Mouse (Mus musculus): Measurements from ENCODE around the gene Prkg2. TPM values are rescaled to one million over a fixed set of nuclear protein-coding genes. Genes with fewer than 3 reads are reported as not detected.

Gene Prkg2
- total and polyA plus RNA-seq, 2 experiments from 2014 or later: 2.5 to 2.9 TPM

DNA sequence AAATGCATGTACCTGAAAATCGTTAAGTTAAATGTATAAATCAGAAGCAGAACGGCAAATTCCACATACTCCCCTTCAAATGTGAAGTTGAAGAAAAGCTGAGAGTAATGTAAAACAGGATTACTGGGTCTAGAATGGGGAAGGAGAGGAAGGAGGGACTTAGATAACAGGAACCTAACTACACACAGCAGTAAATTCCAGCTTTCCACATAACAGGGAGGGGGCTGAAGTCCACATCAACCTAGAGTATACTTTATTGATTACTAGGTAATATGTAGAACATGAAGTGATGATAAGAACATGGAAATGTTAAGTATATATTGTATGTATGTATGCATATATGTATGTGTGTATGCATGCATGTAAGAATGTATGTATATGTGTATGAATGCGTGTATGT, 114.2 kb downstream of the Prkg2 start:
- Histone ChIP-seq H3K27ac (ENCODE audit: low read depth, low read length) (no peak overlapping the region), H3K9me3 (ENCODE audit: low read length) (no peaks in the 10 kb centered on the region), H3K4me1 (ENCODE audit: insufficient read depth, low read length) (no peaks in the 10 kb centered on the region), H3K4me2 (ENCODE audit: low read depth, low read length, poor library complexity, severe bottlenecking) (no peak overlapping the region), H3K27me3 (ENCODE audit: insufficient read depth, low read length) (no peaks in the 10 kb centered on the region), H3K36me3 (ENCODE audit: insufficient read depth, low read length) (no peaks in the 10 kb centered on the region), H3K9ac (replicated peaks; ENCODE audit: low read length, poor library complexity, severe bottlenecking) (no peak overlapping the region), H3K4me3 (ENCODE audit: low read depth, low read length) (no peak overlapping the region)
- 90% methylated on average over 3 of the region's 3 CpGs for WGBS
- no peak for DNase-seq (ENCODE audit: low spot score)
- no peak for ATAC-seq (ENCODE audit: low FRiP score)
- no peak for TF ChIP-seq CTCF (IDR thresholded peaks at IDR 0.05)

DNA sequence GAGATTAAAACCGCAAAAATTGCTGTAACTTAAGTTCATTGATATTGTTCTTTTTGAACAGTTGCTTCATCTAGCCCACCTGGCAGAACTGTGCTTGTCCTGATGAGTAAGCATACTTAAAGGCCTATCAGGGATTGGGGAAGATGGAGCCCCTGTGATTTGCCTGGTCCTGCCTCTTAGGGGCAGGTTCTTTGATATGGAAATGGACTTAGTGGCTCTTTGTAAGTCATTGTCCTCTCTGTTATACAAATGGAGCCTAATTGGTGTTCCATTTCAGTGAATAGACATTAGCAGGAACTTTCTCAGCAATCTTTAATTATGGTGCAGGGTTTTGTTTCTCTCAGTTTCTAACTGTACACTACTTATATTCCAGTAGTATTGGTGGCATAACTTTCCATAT, 115.5 kb downstream of the Prkg2 start:
- 68% methylated on average over 1 of the region's 1 CpGs for WGBS
- Histone ChIP-seq H3K4me1 (ENCODE audit: insufficient read depth, low read length) (no peaks in the 10 kb centered on the region), H3K4me2 (ENCODE audit: low read depth, low read length, poor library complexity, severe bottlenecking) (no peak overlapping the region), H3K27ac (ENCODE audit: low read depth, low read length) (no peak overlapping the region), H3K9ac (replicated peaks; ENCODE audit: low read length, poor library complexity, severe bottlenecking) (no peak overlapping the region), H3K9me3 (ENCODE audit: low read length) (no peaks in the 10 kb centered on the region), H3K4me3 (ENCODE audit: low read depth, low read length) (no peak overlapping the region), H3K36me3 (ENCODE audit: insufficient read depth, low read length) (no peaks in the 10 kb centered on the region), H3K27me3 (ENCODE audit: insufficient read depth, low read length) (no peaks in the 10 kb centered on the region)
- DNase-seq (ENCODE audit: low spot score): no peak
- no peak for ATAC-seq (ENCODE audit: low FRiP score)
- no peak for TF ChIP-seq CTCF (IDR thresholded peaks at IDR 0.05)

DNA sequence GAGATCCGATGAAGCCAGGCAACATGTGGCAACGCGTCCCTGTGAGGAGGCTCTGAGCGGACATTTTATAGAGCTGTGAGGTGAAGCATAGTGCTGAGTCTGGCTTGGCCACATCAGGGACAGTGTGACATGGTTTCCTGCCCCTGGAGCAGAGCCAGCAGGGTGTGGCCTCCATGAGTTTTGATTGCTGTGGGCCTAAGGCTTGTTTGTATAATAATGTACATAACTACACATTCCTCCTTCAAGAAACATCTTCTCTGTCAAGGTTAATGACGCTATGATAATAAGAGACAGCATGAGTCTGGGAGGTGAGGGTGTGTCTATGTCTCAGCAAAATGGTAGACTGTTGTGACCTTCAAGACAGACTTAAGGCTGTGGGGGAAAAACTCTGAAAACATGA, 118.4 kb downstream of the Prkg2 start:
- ATAC-seq (ENCODE audit: low FRiP score) (no peak), DNase-seq (ENCODE audit: low spot score) (no peak)
- Histone ChIP-seq H3K27me3 (ENCODE audit: insufficient read depth, low read length) (no peaks in the 10 kb centered on the region), H3K4me2 (ENCODE audit: low read depth, low read length, poor library complexity, severe bottlenecking) (no peak overlapping the region), H3K27ac (ENCODE audit: low read depth, low read length) (no peak overlapping the region), H3K9me3 (ENCODE audit: low read length) (no peaks in the 10 kb centered on the region), H3K4me3 (ENCODE audit: low read depth, low read length) (no peak overlapping the region), H3K9ac (replicated peaks; ENCODE audit: low read length, poor library complexity, severe bottlenecking) (no peak overlapping the region), H3K4me1 (ENCODE audit: insufficient read depth, low read length) (no peaks in the 10 kb centered on the region), H3K36me3 (ENCODE audit: insufficient read depth, low read length) (no peaks in the 10 kb centered on the region)
- TF ChIP-seq CTCF (IDR thresholded peaks at IDR 0.05): no peak
- WGBS: 96% methylated on average over 5 of the region's 5 CpGs

DNA sequence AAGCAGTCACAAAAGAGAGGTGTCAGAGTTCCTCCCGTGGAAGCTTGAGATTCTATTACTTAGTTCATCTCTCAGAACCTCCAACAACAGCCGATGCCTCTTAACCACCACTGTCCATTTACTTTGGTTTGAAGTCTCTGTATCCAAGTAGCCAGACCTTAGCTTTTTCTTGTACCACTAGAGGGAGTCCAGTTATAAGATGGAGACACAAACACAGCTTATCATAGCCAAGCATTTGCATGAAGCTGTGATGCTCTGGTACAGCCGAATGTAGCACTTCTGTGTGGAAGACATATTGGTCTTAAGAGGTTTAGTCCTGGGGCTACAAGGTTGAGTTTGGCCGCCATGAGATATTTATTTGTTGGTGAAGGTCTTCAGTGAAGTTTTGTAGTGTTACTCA, 134.8 kb downstream of the Prkg2 start:
- H3K4me3 ChIP-seq (ENCODE audit: low read depth, low read length): no peak overlapping the region
- no peak overlapping the region for H3K27ac ChIP-seq (ENCODE audit: low read depth, low read length)
- peak; percentile 84 for TF ChIP-seq CTCF (IDR thresholded peaks at IDR 0.05)
- no peaks in the 10 kb centered on the region for H3K9me3 ChIP-seq (ENCODE audit: low read length)
- DNase-seq (ENCODE audit: low spot score) (peak; percentile 82), ATAC-seq (ENCODE audit: low FRiP score) (no peak)
- H3K4me2 ChIP-seq (ENCODE audit: low read depth, low read length, poor library complexity, severe bottlenecking): no peak overlapping the region
- H3K27me3 ChIP-seq (ENCODE audit: insufficient read depth, low read length): no peaks in the 10 kb centered on the region
- H3K4me1 ChIP-seq (ENCODE audit: insufficient read depth, low read length): no peaks in the 10 kb centered on the region
- WGBS: 60% methylated on average over 4 of the region's 4 CpGs
- no peaks in the 10 kb centered on the region for H3K36me3 ChIP-seq (ENCODE audit: insufficient read depth, low read length)
- no peak overlapping the region for H3K9ac ChIP-seq (replicated peaks; ENCODE audit: low read length, poor library complexity, severe bottlenecking)

DNA sequence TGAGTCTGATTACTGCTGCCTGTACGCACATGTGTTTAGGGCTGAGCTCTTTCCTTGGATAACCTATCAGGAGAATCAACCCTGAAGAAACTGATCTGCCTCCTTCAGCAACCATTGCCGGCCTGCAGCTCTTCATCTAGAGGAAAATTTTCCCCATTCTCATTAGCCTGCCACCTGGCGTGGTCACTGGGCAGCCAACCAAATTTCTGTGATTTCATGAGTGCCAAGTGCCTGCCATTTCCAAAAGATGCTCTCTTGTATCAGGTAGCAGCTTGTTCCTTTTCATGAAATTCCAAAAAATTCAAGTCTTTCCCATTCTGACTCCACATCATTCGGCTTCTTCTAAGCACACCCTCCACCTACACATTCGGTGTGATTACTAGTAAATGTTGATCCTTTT, 136.2 kb downstream of the Prkg2 start:
- H3K4me2 ChIP-seq (ENCODE audit: low read depth, low read length, poor library complexity, severe bottlenecking): no peak overlapping the region
- no peaks in the 10 kb centered on the region for H3K4me1 ChIP-seq (ENCODE audit: insufficient read depth, low read length)
- no peaks in the 10 kb centered on the region for H3K9me3 ChIP-seq (ENCODE audit: low read length)
- WGBS: 85% methylated on average over 5 of the region's 5 CpGs
- no peaks in the 10 kb centered on the region for H3K27me3 ChIP-seq (ENCODE audit: insufficient read depth, low read length)
- no peak overlapping the region for H3K9ac ChIP-seq (replicated peaks; ENCODE audit: low read length, poor library complexity, severe bottlenecking)
- no peaks in the 10 kb centered on the region for H3K36me3 ChIP-seq (ENCODE audit: insufficient read depth, low read length)
- DNase-seq (ENCODE audit: low spot score) (peak; percentile 23), ATAC-seq (ENCODE audit: low FRiP score) (no peak)
- no peak overlapping the region for H3K27ac ChIP-seq (ENCODE audit: low read depth, low read length)
- TF ChIP-seq CTCF (IDR thresholded peaks at IDR 0.05): no peak
- H3K4me3 ChIP-seq (ENCODE audit: low read depth, low read length): no peak overlapping the region

DNA sequence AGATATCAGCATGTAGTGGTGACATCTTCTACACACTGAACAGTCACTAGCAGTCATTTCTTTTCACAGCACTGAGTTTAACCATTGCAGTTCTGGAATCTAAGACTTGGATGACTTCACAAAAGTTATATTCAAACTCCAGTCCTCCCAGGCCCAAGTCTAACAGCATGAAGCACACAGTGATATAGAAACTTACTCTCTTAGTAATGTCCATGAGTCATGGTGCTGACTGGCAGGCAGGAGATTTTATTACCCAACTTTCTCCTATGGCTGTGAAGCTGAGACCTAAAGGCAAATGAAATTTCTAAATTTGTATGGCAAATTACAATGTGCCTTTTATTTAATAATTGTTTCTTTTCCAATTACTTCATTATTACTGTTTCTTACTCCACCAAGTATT, 139.2 kb downstream of the Prkg2 start:
- DNase-seq (ENCODE audit: low spot score): no peak
- H3K4me2 ChIP-seq (ENCODE audit: low read depth, low read length, poor library complexity, severe bottlenecking): no peak overlapping the region
- H3K4me1 ChIP-seq (ENCODE audit: insufficient read depth, low read length): no peaks in the 10 kb centered on the region
- H3K36me3 ChIP-seq (ENCODE audit: insufficient read depth, low read length): no peaks in the 10 kb centered on the region
- ATAC-seq (ENCODE audit: low FRiP score): no peak
- no peaks in the 10 kb centered on the region for H3K27me3 ChIP-seq (ENCODE audit: insufficient read depth, low read length)
- H3K27ac ChIP-seq (ENCODE audit: low read depth, low read length): no peak overlapping the region
- H3K9ac ChIP-seq (replicated peaks; ENCODE audit: low read length, poor library complexity, severe bottlenecking): no peak overlapping the region
- no peak for TF ChIP-seq CTCF (IDR thresholded peaks at IDR 0.05)
- no peaks in the 10 kb centered on the region for H3K9me3 ChIP-seq (ENCODE audit: low read length)
- no peak overlapping the region for H3K4me3 ChIP-seq (ENCODE audit: low read depth, low read length)

GRCm38 (mm10) chr5:98894281-98894680, 142.9 kb downstream of the Prkg2 start:
- H3K9me3 ChIP-seq (ENCODE audit: low read length): no peaks in the 10 kb centered on the region
- H3K36me3 ChIP-seq (ENCODE audit: insufficient read depth, low read length): no peaks in the 10 kb centered on the region
- WGBS: 83% methylated on average over 3 of the region's 3 CpGs
- H3K4me2 ChIP-seq (ENCODE audit: low read depth, low read length, poor library complexity, severe bottlenecking): no peak overlapping the region
- no peak overlapping the region for H3K27ac ChIP-seq (ENCODE audit: low read depth, low read length)
- H3K4me1 ChIP-seq (ENCODE audit: insufficient read depth, low read length): no peaks in the 10 kb centered on the region
- H3K9ac ChIP-seq (replicated peaks; ENCODE audit: low read length, poor library complexity, severe bottlenecking): no peak overlapping the region
- no peaks in the 10 kb centered on the region for H3K27me3 ChIP-seq (ENCODE audit: insufficient read depth, low read length)
- no peak for TF ChIP-seq CTCF (IDR thresholded peaks at IDR 0.05)
- no peak for DNase-seq (ENCODE audit: low spot score)
- no peak overlapping the region for H3K4me3 ChIP-seq (ENCODE audit: low read depth, low read length)
- no peak for ATAC-seq (ENCODE audit: low FRiP score)
